8 mouse cellular contexts compared by ENCODE assay signal in the genomic region with DNA sequence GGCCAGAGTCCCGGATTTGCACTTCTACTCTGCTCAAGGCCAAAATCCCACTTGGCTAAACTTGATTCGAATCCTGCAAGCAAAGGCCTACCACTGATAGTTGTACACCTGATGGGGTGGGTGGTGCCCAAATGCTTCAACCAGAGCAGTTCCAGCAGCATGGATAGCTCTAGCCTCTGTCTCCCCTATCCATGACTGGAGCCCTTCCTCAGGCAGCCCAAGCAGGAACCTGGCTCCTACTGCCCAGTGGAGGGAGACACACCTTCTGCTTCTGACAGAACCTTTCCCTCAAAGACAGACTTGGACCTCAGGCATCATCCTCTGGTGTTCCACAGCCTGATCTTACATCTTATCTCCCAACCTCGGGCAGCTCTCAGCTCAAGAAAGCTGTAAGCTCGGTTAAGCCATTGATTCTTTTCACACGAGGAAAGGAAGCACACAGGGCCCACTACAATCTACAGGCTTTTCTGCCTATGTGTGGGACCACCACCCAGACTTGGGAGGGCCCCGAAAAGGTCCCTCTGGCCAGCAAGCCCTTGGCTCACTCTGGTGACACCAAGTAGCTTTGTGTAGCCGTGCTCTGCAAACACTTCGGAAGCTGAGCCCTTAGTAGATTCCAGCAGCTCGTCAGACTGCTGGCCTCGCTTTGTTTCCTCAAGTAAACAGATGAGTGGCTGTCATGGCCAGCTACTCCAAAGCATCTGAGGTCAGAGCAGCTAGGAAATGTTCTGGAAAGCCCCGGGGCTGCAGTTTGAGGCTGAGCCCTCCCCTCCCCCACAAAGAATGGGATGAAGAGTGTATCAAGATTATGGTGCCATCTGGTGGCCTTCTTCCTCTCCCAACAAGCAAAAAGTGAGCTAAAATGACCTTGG. TPM values are rescaled to one million over a fixed set of nuclear protein-coding genes. Genes with fewer than 3 reads are reported as not detected.
DNase-seq lines count a peak whose midpoint lies in the region; ATAC-seq and TF ChIP-seq lines count a peak whose summit lies in the region.

No protein-coding gene starts in this region.

- ATAC-seq in forebrain, postnatal 0 days = peak; percentile 83

- H3K27me3 ChIP-seq in forebrain, postnatal 0 days (ENCODE audit: insufficient read depth, low read length) = no peaks in the 10 kb centered on the region

- H3K27ac ChIP-seq in ES-E14 (ENCODE audit: insufficient read depth, low read depth, low read length, poor library complexity, severe bottlenecking) = no peak overlapping the region
- no peak overlapping the region for H3K27ac ChIP-seq in forebrain, postnatal 0 days (ENCODE audit: low read depth, low read length)

- no peak overlapping the region for H3K9ac ChIP-seq in ES-E14 (ENCODE audit: insufficient read depth, low read depth, low read length, poor library complexity, severe bottlenecking)
- H3K9ac ChIP-seq in forebrain, postnatal 0 days = no peak overlapping the region

- 45% methylated on average over 11 of the region's 11 CpGs for WGBS in forebrain, postnatal 0 days

- H3K4me2 ChIP-seq in forebrain, postnatal 0 days (ENCODE audit: low read depth) = no peak overlapping the region

- H3K36me3 ChIP-seq in ES-E14 (ENCODE audit: control insufficient read depth, insufficient read depth, low read length, poor library complexity, severe bottlenecking) = no peaks in the 10 kb centered on the region
- no peaks in the 10 kb centered on the region for H3K36me3 ChIP-seq in forebrain, postnatal 0 days (ENCODE audit: insufficient read depth)

- TF ChIP-seq CTCF in forebrain, postnatal 0 days (IDR thresholded peaks at IDR 0.05; ENCODE audit: low read depth) = peak; percentile 88

- peak; percentile 51 for DNase-seq in ES-E14 (ENCODE audit: low read depth, low spot score)
- DNase-seq in cerebellum, adult 18-20 months = peak; percentile 88 to 89
- DNase-seq in forebrain, postnatal 0 days = peak; percentile 92
- peak; percentile 52 for DNase-seq in heart, postnatal 25 days (ENCODE audit: low spot score)
- peak; percentile 75 to 85 for DNase-seq in kidney, postnatal 4 days
- DNase-seq in lung, adult 18-20 months = peak; percentile 53 to 71
- DNase-seq in ovary, adult 18-20 months (ENCODE audit: low spot score) = peak; percentile 20
- DNase-seq in thymus, postnatal 4 days = peak; percentile 36

- H3K4me3 ChIP-seq in ES-E14 (ENCODE audit: insufficient read depth in 1 of 2, low read depth in 1 of 2, low read length in 2 of 2, poor library complexity in 1 of 2, severe bottlenecking in 1 of 2) = no peak overlapping the region
- H3K4me3 ChIP-seq in forebrain, postnatal 0 days (ENCODE audit: low read depth, low read length) = no peak overlapping the region

- in situ Hi-C loops in ES-E14 (cut with MboI; ENCODE audit: low sequenced_read_pairs in 2 of 2, unreplicated experiment in 2 of 2) = no loop called here

- intact Hi-C loops in heart, postnatal 25 days (cut with DNase I) = loop anchor here (2.0 kb wide), 1 partner anchor 835 kb away; a partner anchor contains a TSS

- H3K4me1 ChIP-seq in ES-E14 (ENCODE audit: control insufficient read depth in 2 of 2, insufficient read depth in 2 of 2, low read length in 2 of 2, poor library complexity in 1 of 2) = no peaks in the 10 kb centered on the region; a peak in 1 of 4 replicates
- peaks cover 8% of the 10 kb centered on the region for H3K4me1 ChIP-seq in forebrain, postnatal 0 days (ENCODE audit: insufficient read depth)

- no peaks in the 10 kb centered on the region for H3K9me3 ChIP-seq in ES-E14 (ENCODE audit: control insufficient read depth, insufficient read depth, low read depth, low read length)
- no peaks in the 10 kb centered on the region for H3K9me3 ChIP-seq in forebrain, postnatal 0 days (ENCODE audit: low read length)

TF ChIP-seq in ES-E14, 5 proteins besides CTCF, POLR2A, EP300 and RAD21:
- TF ChIP-seq ZC3H11A (IDR thresholded peaks at IDR 0.05; ENCODE audit: borderline replicate concordance, low read depth, low read length) (peak; percentile 32; the same call in 1 of the 2 replicates), MAFK (IDR thresholded peaks at IDR 0.05; ENCODE audit: insufficient read depth, low read depth, low read length) (no peak), CHD2 (IDR thresholded peaks at IDR 0.05; ENCODE audit: low read depth, low read length) (0 out of 2 replicates have a peak, but pooled peaks have one; percentile 51)
TF ChIP-seq in ES-E14: peak in this region for 2.

RNA-seq across cellular contexts. Expression of a gene that starts 44.5 kb away (rescaled TPM):
- total RNA-seq in ES-E14 (2012; rRNA removed) = 0.11 and 0.36 TPM in 2 replicates
- 0.46 and 0.62 TPM in 2 replicates for total RNA-seq in forebrain, postnatal 0 days (2014; rRNA removed)
- 0.36 and 0.57 TPM in 2 replicates for polyA plus RNA-seq in forebrain, postnatal 0 days (2015; fragmentation: Nextera tagmentation; extraction: Ambion mirVana)
- not detected for total RNA-seq in heart, postnatal 25 days (2021)

Comparison
In these comparisons a context has a peak if more than half of its experiments do, and no peak if none do; other contexts are left out.
1. DNase-seq: peak in every context shown above with its lines; median percentile 92 in forebrain, postnatal 0 days; 88 in cerebellum, adult 18-20 months; 80 in kidney, postnatal 4 days; 62 in lung, adult 18-20 months; 52 in heart, postnatal 25 days; 51 in ES-E14; 36 in thymus, postnatal 4 days; 20 in ovary, adult 18-20 months.